Mouse (Mus musculus) ovary, adult 2 months (tissue): ENCODE data around the gene Lrpap1. TPM values are rescaled to one million over a fixed set of nuclear protein-coding genes. Genes with fewer than 3 reads are reported as not detected.

Source experiments
- polyA plus RNA-seq: library from polyadenylated mRNA; depleted of rRNA; stranded (reverse); fragments of >200 nt; gene quantifications from 2 replicates; pipeline ENCODE4 v1.2.3, GENCODE M21; 2012; rRNA removed

Gene Lrpap1
- polyA plus RNA-seq = 82.5 and 92.3 TPM in 2 replicates

DNA sequence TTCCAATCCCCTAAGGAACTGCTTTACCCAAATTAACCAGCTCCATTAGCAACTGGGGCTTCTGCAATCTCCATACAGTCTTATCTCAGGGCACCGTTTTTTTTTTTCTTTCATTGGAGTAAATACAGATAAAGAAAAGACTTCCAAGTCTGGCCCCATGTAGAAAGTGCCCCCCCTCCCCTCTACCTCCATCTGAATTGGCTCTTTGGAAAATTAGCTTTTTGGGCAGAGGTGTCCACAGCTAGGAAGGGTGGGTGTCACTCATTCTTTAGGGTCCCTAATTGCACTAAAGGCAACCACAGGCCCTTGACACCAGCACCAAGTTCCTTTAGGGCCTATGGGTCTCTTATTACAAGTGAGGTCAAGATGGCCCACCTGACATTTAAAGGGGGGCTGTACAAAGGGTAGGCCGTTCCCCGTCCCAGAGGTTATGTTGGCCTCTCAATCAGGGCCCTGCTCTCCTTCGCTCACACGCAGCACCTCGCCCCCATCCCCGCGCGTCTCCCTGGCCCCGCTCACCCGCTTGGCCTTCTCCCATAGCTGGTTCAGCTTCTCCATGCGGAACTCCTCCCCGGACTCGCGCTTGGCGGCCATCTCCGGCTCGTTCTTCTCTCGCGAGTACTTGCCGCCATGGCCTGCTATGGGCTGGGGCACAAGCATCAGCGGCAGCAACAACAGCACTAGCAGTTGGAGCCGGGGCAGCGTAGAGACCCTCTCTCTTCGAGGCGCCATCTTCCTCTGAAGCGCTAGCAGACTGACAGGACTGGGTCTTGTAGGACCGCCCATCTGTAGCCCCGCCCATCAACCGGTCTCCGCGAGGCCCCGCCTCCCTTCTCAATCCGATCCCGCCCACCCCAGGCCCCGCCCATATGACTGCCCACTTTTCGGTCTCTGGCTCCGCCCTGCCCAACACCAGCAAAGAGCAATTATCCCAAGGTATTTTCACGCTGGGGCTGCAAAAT lies at the start of gene Lrpap1:
TSS of gene Lrpap1 (minus strand) at position 807 of the 962 bp plus-strand sequence.

GRCm38 (mm10) chr5:35056604-35057432 lies 48.7 kb downstream of the Lrpap1 start, which contains the start of gene Dok7:
Gene Dok7 (plus strand): TSS chr5:35056766.

Other genes with a start within 250 kb of the Lrpap1 start
- 7.4 and 8.9 TPM in 2 replicates for gene Msantd1, start 197.8 kb downstream of the Lrpap1 start, polyA plus RNA-seq
- gene Rgs12, start 156.3 kb downstream of the Lrpap1 start, polyA plus RNA-seq = 47.2 and 74.1 TPM in 2 replicates
- gene Hgfac, start 64.3 kb downstream of the Lrpap1 start, polyA plus RNA-seq = 25.0 and 27.9 TPM in 2 replicates
- gene Dok7, start 49.0 kb downstream of the Lrpap1 start, polyA plus RNA-seq = 29.6 and 33.1 TPM in 2 replicates
- gene Adra2c, start 172.6 kb upstream of the Lrpap1 start, polyA plus RNA-seq = 9.8 and 13.0 TPM in 2 replicates